Mouse (Mus musculus) hindbrain, postnatal 0 days (tissue): ENCODE results near the gene Cul9. TPM values are rescaled to one million over a fixed set of nuclear protein-coding genes. Genes with fewer than 3 reads are reported as not detected.
"Not testable (repeated sequence)": the region's sequence is repeated elsewhere in the genome, so short reads cannot be mapped to it uniquely, and the experiment has no call there.

Experiments
- ATAC-seq: fragments of 200-750 bp; cut with Nextera tagmentation; 2 replicates; pipeline ENCODE4 v1.8.0; 2017; ENCODE audit warnings: mild to moderate bottlenecking, moderate TSS enrichment, moderate library complexity
- DNase-seq: peaks from one replicate; pipeline ENCODE4 v3.0.0-alpha.2; 2015; ENCODE audit warnings: low spot score
- H3K27ac ChIP-seq: fragments of 300-500 bp; sonication (generic); 2 replicates; pipeline ENCODE4 v1.5.1; 2014; ENCODE audit warnings: mild to moderate bottlenecking
- H3K27me3 ChIP-seq: fragments of 300-500 bp; sonication (generic); 2 replicates; pipeline ENCODE4 v1.6.1; 2014; ENCODE audit warnings: low read length, mixed read lengths; ENCODE audit not compliant: insufficient read depth
- H3K36me3 ChIP-seq: fragments of 300-500 bp; sonication (generic); 2 replicates; pipeline ENCODE4 v1.6.1; 2014; ENCODE audit warnings: low read length, mixed read lengths; ENCODE audit not compliant: insufficient read depth
- H3K4me1 ChIP-seq: fragments of 300-500 bp; sonication (generic); 2 replicates; pipeline ENCODE4 v1.6.1; 2014; ENCODE audit warnings: antibody characterized with exemption, low read length, mixed read lengths; ENCODE audit not compliant: insufficient read depth
- H3K4me2 ChIP-seq: fragments of 300-500 bp; sonication (generic); 2 replicates; pipeline ENCODE4 v1.6.1; 2014; ENCODE audit warnings: low read depth, mild to moderate bottlenecking, low read length, moderate library complexity, mixed read lengths
- H3K4me3 ChIP-seq: fragments of 300-500 bp; sonication (generic); 2 replicates; pipeline ENCODE4 v1.5.1; 2014; ENCODE audit warnings: low read length
- H3K9ac ChIP-seq: fragments of 300-500 bp; sonication (generic); replicated peaks from 2 replicates; pipeline ENCODE4 v1.6.1; 2014; ENCODE audit warnings: mild to moderate bottlenecking, low read length, moderate library complexity, mixed read lengths
- H3K9me3 ChIP-seq: fragments of 300-500 bp; sonication (generic); 2 replicates; pipeline ENCODE4 v1.6.1; 2016; ENCODE audit warnings: low read length, mixed read lengths
- CTCF ChIP-seq: IDR thresholded peaks from 2 replicates; pipeline ENCODE4 v1.5.1; 2016; ENCODE audit warnings: antibody characterized with exemption, control low read depth, low read depth
- WGBS: fragments of 180-500 bp; shearing (Covaris S2); extraction: QIAGEN DNeasy Blood & Tissue Kit; methylation state at CpG from one replicate; pipeline ENCODE4 v1.1.7; 2014; 5-methylcytosine and 5-hydroxymethylcytosine counted together
- polyA plus RNA-seq: library from polyadenylated mRNA; unstranded; fragments of >200 nt; fragmentation: Nextera tagmentation; extraction: Ambion mirVana; gene quantifications from 2 replicates; pipeline ENCODE4 v1.2.1, GENCODE M21; 2015
- total RNA-seq: library from RNA; depleted of rRNA; stranded (reverse); fragments of >200 nt; gene quantifications from 2 replicates; pipeline ENCODE4 v1.2.3, GENCODE M21; 2014

Cul9 gene
- total and polyA plus RNA-seq, 2 experiments from 2014 or later = 12.2 to 58.2 TPM

DNA sequence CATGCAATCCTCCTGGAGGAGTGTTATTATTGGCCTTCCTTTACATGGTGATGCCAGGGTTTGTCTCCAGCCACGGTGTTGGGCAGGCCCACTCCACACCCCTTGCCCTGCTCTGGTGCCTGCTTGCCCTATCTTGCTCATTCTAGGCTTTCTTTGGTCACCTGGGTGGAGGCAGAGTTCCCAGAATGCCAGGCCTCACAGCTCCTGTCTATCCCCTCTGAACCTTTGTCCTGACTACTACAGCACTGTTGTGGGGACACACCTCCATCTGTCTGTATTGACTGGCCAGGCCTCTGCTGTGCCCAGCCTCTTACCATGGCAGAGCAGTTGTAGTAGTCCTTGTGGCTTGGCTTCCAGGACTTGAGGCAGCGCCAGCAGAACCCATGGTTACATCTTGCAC is 43.4 kb downstream of the Cul9 start:
- ATAC-seq (no peak), DNase-seq (no peak)
- 94% methylated on average over 2 of the region's 2 CpGs for WGBS
- H3K27ac ChIP-seq = no peak overlapping the region
- H3K9me3 ChIP-seq = no peaks in the 10 kb centered on the region
- TF ChIP-seq CTCF = no peak
- H3K4me1 ChIP-seq = no peaks in the 10 kb centered on the region
- peaks cover 6% of the 10 kb centered on the region; the same call in 1 of the 2 replicates for H3K36me3 ChIP-seq
- H3K4me2 ChIP-seq = no peak overlapping the region
- H3K9ac ChIP-seq = no peak overlapping the region
- H3K4me3 ChIP-seq = no peak overlapping the region
- H3K27me3 ChIP-seq = no peaks in the 10 kb centered on the region

DNA sequence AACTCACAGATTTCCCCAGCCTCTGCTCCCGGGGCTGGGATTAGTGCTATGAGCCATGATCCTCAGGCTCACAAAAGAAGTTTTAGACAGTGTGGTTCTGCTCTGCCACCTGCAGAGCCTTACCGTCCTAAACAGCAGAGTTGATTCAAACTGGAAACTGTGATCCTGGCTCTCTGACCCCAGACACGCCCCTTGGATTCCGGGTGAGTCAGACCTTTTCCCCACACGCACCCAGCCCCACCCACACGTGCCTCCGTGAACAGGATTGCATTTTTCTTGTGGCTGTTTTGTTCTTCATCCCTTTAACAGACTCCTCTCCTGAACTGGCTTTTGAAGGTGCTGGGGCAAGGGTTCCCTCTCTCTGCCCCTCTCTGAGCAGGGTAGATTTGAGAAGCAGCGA is 48.2 kb downstream of the Cul9 start:
- no peaks in the 10 kb centered on the region for H3K4me1 ChIP-seq
- H3K27me3 ChIP-seq = no peaks in the 10 kb centered on the region
- H3K4me2 ChIP-seq = no peak overlapping the region
- DNase-seq (no peak), ATAC-seq (no peak)
- no peak for TF ChIP-seq CTCF
- H3K9me3 ChIP-seq = no peaks in the 10 kb centered on the region
- 68% methylated on average over 8 of the region's 8 CpGs for WGBS
- H3K36me3 ChIP-seq = 0 out of 2 replicates have a peak, but pooled peaks cover 3% of the 10 kb centered on the region
- no peak overlapping the region for H3K27ac ChIP-seq
- H3K9ac ChIP-seq = no peak overlapping the region
- H3K4me3 ChIP-seq = no peak overlapping the region

- H3K4me2 ChIP-seq = peak within 1 kb of the TSS; percentile 84
- DNase-seq (peak; percentile 94), ATAC-seq (peak; percentile 95)
- no peaks in the 10 kb centered on the region for H3K27me3 ChIP-seq
- WGBS = under 1% methylated on average over 44 of the region's 44 CpGs
- no peak within 1 kb of the TSS for H3K27ac ChIP-seq
- H3K36me3 ChIP-seq = no peaks in the 10 kb centered on the region
- TF ChIP-seq CTCF = 0 out of 2 replicates have a peak, but pooled peaks have one; percentile 6
- no peaks in the 10 kb centered on the region for H3K9me3 ChIP-seq
- H3K4me1 ChIP-seq = no peaks in the 10 kb centered on the region
- H3K4me3 ChIP-seq = peak within 1 kb of the TSS; percentile 46
- peak within 1 kb of the TSS; percentile 49 for H3K9ac ChIP-seq
Observed at GRCm38 (mm10) chr17:46496623-46497434, 49.4 kb downstream of the Cul9 start, which contains the start of gene Dnph1. Dnph1 (plus strand) TSS chr17:46496711.

GRCm38 (mm10) chr17:46496081-46496480 is 50.1 kb downstream of the Cul9 start:
- ATAC-seq, H3K27me3 ChIP-seq, H3K27ac ChIP-seq, H3K9me3 ChIP-seq, H3K4me1 ChIP-seq, H3K4me3 ChIP-seq, H3K36me3 ChIP-seq, H3K9ac ChIP-seq, DNase-seq: not testable (repeated sequence)
- H3K4me2 ChIP-seq = peak overlapping the region; percentile 84

DNA sequence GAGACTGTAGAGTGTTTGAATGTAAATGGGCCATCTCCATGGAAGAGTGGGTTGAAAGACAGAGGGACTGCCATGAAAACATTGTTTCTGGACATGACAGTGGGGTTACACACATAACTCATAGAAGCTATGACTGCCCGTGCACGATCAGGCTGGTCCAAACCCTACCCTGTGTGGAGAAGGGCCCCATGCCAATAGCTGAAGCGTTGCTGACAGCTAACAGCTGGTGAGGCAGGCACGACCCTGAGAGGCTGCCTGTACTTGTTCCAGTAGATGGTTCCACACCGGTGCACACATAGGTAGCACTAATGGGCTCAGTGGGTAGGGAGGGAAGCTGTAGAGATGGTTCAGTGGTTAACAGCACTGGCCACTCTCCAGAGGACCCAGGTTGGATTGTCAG is 50.7 kb downstream of the Cul9 start:
- no peak for ATAC-seq
- H3K36me3 ChIP-seq = no peaks in the 10 kb centered on the region
- H3K4me1 ChIP-seq = no peaks in the 10 kb centered on the region
- H3K9ac ChIP-seq = no peak overlapping the region
- no peak overlapping the region for H3K4me2 ChIP-seq
- DNase-seq = peak; percentile 23
- H3K4me3 ChIP-seq = no peak overlapping the region
- WGBS = 73% methylated on average over 5 of the region's 5 CpGs
- H3K27me3 ChIP-seq = no peaks in the 10 kb centered on the region
- TF ChIP-seq CTCF = no peak
- H3K9me3 ChIP-seq = no peaks in the 10 kb centered on the region
- H3K27ac ChIP-seq = no peak overlapping the region

DNA sequence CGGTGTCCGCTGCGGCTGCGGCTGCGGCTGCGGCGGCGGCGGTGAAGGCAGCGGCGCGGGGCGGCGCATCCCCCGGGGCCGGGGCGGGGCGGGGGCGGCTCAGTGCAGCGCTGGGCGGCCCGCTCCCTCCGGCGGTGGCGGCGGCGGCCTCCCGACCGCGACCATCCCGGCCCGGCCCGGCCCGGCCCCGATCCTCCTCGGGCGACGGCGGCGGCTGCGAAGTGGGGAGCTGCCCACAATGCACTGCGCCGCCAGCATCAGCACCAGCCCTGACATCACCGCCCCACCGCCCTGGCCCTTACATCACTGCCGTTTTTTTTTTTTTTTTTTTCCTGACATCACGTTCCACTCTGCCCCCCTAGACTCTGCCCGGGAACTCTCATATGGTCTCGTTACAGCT is 58.8 kb downstream of the Cul9 start, which contains the start of gene Ttbk1:
TSS of gene Ttbk1 (minus strand) at position 245 of the 400 bp plus-strand sequence.
- Histone ChIP-seq H3K9me3 (no peaks in the 10 kb centered on the region), H3K4me2 (peak within 1 kb of the TSS; percentile 62), H3K4me1 (peaks cover 16% of the 10 kb centered on the region), H3K27me3 (no peaks in the 10 kb centered on the region), H3K9ac (peak within 1 kb of the TSS; percentile 90), H3K27ac (peak within 1 kb of the TSS; percentile 83), H3K36me3 (no peaks in the 10 kb centered on the region), H3K4me3 (peak within 1 kb of the TSS; percentile 77)
- DNase-seq (peak; percentile 84), ATAC-seq (peak; percentile 76)
- 2% methylated on average over 33 of the region's 49 CpGs for whole genome bisulfite sequencing
- no peak for TF ChIP-seq CTCF

GRCm38 (mm10) chr17:46486995-46487394 is 59.2 kb downstream of the Cul9 start:
- Histone ChIP-seq H3K36me3 (no peaks in the 10 kb centered on the region; the same call in 1 of the 2 replicates), H3K4me3 (peak overlapping the region; percentile 77), H3K4me1 (peaks cover 16% of the 10 kb centered on the region), H3K27ac (peak overlapping the region; percentile 83), H3K27me3 (no peaks in the 10 kb centered on the region), H3K4me2 (peak overlapping the region; percentile 62), H3K9ac (peak overlapping the region; percentile 90), H3K9me3 (no peaks in the 10 kb centered on the region)
- 5% methylated on average over 21 of the region's 22 CpGs for WGBS
- DNase-seq = peak; percentile 31
- peak; percentile 50 for ATAC-seq
- TF ChIP-seq CTCF = no peak
